Mouse (Mus musculus) retina, adult 2 months (tissue): ENCODE measurements around the gene Tmem101.
"Not testable (repeated sequence)": the region's sequence is repeated elsewhere in the genome, so short reads cannot be mapped to it uniquely, and the experiment has no call there.

Experiments used
- DNase-seq: peaks from one replicate; pipeline ENCODE4 v3.0.0-alpha.2; 2012; ENCODE audit warnings: low read depth, low spot score

Gene Tmem101

GRCm38 (mm10) chr11:102156039-102156785 lies at the start of gene Tmem101:
TSS of gene Tmem101 (minus strand) at chr11:102156404.
- DNase-seq = peak; percentile 92

DNA sequence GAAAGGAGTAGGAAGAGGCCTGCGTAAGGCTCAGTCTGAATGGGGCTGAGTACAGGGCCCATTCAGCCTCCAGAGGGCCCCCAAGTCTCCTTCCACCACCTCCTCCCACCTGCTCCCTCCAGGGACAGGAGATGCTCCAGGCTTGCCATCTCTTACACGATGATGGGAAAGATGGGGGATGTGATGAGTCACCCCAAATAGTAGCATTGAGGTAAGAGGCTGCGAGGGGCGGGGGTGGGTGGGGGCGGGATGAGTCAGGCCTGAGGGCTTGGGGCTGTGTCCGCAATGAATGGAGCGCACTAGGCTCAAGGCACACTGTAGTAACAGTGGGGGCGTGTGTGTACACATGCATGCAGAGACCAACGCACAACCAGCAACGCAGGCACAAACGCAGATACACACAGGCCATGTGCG lies 45.2 kb upstream of the Tmem101 start:
- DNase-seq = no peak

GRCm38 (mm10) chr11:102199856-102200255 lies 43.7 kb upstream of the Tmem101 start:
- DNase-seq = no peak

GRCm38 (mm10) chr11:102198245-102198644 lies 42.0 kb upstream of the Tmem101 start:
- DNase-seq = no peak

DNA sequence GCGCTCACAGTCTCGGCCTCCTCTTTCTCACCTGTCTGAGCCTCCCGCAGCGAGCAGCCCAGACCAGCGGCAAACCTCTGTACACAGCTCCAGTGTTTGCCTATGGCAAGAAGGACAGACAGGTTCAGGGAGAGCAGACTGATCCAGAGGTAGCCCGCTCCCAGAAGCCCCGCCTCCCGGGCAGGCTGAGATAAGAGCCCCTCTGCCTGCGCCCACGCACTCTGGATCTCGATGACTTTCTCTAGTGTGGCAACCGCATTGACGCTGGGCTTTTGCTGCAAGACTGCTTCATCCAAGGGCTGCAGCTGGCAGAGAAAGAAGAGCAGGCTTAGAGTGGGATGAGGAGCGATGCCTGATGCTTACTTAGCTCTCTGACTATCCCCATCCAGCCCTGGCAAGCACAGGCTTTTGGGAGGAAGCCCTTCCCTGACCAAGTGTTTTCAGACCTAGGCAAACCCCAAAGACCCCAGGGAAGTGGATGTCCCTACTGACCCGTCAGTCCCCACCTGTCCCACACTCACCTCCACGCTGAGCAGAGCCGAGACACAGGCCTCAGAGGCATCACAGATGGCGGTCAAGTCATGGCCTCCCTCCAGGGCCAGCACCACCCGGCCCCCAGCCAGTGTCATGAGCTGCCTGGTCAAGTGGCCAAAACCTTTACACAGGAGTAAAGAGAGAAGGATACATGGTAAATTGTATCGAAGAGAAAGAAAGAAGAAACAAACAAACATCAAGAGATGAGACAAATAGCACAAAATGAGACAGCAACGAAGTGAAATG lies 40.0 kb upstream of the Tmem101 start:
- DNase-seq = no peak

GRCm38 (mm10) chr11:102193657-102194440 lies 37.6 kb upstream of the Tmem101 start:
- DNase-seq = no peak

DNA sequence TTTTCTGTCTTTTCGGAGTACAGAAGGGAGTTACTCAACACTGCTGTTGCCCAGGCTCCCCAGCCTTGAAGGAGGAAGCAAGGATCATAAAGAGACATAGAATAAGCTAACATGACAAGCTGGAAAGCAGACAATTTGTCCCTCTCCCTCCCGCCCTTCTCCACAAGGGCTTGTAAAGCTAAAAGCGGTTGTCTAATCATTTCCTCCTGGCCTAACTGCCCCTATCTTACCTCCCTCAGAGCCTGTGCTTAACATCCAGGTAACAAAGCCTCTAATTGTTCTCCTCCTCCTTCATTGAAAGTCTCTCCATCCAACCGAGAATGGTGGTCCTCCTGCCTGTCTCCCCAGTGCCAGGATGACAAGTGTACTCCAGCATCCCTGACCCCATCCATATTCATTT lies 34.6 kb upstream of the Tmem101 start:
- no peak for DNase-seq

DNA sequence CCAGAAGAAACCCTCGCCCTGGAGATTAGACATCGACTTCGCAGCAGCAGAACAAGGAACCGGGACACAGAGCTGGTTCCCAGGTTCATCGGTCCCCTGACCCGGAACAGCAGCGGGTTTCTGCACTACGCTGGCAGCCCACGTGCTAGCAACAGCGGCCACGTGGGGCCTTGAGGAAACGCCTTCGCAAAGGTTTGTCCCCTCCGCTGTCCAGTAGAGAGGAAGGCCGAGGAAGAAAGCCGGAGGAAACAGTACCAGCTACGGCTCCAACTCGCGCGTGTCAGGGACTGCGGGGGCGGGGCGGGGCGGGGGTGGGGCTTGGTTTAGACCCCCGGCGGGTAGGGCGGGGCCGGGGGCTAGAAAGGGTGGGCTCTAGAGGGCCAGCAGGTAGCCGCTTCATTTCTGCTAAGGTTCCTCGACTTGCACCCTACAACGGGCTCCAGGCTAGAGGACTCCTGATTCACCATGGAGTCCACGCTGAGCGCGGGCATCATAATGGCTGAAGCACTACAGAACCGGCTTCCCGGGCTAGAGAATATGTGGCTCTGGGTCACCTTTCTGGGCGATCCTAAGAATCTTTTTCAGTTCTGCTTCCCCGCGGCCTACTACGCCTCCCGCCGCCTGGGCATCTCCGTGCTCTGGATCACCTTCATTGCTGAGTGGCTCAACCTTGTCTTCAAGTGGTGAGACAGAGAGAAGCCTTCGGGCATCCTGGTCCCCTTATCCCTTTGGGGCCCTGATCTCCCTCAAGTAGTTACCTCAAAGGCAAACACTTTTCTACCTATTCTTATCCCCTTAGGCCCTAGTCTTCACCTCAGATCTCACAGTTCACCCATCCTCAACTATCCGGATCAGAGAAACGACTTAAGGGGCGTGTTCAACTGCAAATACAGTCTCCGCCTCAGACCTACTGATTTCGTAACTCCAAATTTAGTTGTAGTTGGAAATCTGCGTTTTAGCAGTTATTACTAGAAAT lies 33.5 kb upstream of the Tmem101 start, which contains the start of gene G6pc3:
Gene G6pc3 (plus strand): TSS at position 160 of the 976 bp plus-strand sequence.
- DNase-seq = peak; percentile 74

DNA sequence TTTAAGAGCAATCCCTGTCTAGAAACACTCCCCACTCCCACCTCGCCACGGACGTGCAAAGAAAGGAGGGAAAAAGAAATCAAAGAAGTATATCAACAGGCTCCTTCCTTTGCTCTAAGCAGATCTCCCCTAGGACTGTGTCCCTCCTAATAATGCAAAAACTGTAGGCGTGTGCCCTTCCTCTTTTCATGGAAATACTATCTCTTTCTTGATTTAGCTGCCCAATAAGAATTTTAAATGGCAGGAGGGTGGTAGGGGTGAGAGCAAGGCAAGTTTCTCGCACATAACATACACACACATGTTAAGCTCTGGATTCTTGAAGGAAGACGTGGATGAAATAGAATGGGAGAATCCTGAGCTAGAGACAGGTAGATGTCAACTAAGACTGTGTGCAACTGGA lies 32.8 kb upstream of the Tmem101 start:
- DNase-seq = no peak

- DNase-seq = no peak
Measured at GRCm38 (mm10) chr11:102186235-102186634, 30.0 kb upstream of the Tmem101 start.

GRCm38 (mm10) chr11:102185677-102186076 lies 29.5 kb upstream of the Tmem101 start:
- no peak for DNase-seq

GRCm38 (mm10) chr11:102184646-102185495 lies 28.7 kb upstream of the Tmem101 start, which contains the start of gene Lsm12:
TSS of gene Lsm12 (minus strand) at chr11:102185296.
- peak; percentile 79 for DNase-seq

DNA sequence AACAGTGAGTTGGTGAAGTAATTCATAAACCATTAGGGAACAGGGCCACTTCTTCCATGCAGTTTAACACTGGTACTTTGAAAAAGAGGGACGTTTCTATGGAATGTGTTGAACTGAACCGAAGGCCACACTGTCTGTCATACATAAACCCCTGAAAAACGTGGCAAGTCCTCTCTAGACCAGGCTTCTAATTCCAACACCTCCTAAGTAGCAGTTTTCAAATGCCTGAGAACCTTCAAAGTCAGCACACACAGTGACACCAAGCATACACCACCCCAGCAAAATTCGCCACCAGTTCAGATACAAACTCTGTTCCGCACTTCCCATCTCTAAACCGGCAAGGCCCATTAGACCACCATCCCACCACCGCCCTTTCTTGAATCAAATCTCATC lies 28.0 kb upstream of the Tmem101 start:
- no peak for DNase-seq

GRCm38 (mm10) chr11:102179836-102180235 lies 23.6 kb upstream of the Tmem101 start:
- DNase-seq = no peak

GRCm38 (mm10) chr11:102168689-102169088 lies 12.5 kb upstream of the Tmem101 start:
- DNase-seq = no peak

- no peak for DNase-seq
Measured at GRCm38 (mm10) chr11:102167539-102167938, 11.3 kb upstream of the Tmem101 start.

DNA sequence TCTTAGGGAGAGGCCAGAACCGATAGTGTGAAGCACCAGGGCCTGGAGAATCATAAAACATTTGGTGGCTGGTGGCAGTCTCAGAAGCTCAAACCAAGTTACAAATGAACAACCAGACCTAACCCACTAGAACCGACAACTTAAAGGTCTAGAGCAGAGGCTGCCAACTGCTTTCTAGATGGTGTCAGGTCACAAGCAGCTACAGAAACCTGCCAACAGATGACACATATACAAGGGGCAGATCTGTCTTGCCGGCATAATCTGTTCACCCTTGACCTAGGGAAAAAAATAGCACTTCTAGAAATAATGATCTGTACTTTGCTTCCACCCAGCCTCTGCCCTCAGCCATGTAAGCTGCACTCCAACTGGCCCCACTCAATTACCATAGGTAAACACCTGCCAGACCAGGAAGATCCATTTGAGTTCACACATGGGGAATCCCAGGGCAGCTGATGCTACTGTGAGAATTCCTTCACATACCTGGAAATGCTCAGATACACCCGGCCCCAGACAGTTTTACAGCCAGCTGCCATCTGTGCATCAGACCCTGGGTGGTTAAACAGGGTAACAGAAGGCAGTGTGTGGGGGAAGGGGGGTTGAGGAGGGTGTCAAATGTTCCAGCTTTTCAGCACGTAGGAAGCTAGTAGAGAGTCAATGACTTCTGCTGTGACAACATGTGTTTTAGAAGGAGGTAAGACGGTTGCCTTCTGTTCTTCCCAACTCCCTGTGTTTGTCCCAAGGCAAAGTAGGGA lies 9.9 kb upstream of the Tmem101 start:
- no peak for DNase-seq

DNA sequence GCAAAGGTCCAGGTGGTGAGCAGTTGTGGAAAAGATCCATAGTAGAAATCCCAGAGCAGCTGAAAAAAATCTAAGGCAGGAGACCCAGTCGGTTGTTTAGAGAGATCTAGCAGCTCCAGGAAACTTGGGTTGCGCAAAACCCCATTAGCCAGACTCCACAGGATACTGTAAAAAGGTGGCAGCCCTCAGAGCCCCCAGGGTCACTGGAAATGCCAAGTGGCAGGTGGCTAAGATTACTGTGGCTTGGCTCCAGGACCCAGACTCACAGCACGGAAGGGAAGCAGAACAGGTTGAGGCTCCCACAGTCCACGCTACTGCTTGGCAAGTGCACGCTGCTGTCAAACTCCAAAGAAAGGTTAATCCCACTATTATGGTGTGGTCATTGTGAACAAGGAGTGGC lies 3.6 kb upstream of the Tmem101 start:
- no peak for DNase-seq

- DNase-seq = not testable (repeated sequence)
Measured at GRCm38 (mm10) chr11:102158024-102158423, 1.8 kb upstream of the Tmem101 start.
